Mouse (Mus musculus) heart, postnatal 0 days (tissue): Measurements from ENCODE around the gene Ctu2.

Experiments
- CTCF ChIP-seq: IDR thresholded peaks from 2 replicates; pipeline ENCODE4 v1.5.1; 2016; ENCODE audit warnings: antibody characterized with exemption, control low read depth, low read depth
- EP300 ChIP-seq: IDR thresholded peaks from 2 replicates; pipeline ENCODE4 v1.6.1; 2016; ENCODE audit warnings: antibody characterized with exemption, low read depth

DNA sequence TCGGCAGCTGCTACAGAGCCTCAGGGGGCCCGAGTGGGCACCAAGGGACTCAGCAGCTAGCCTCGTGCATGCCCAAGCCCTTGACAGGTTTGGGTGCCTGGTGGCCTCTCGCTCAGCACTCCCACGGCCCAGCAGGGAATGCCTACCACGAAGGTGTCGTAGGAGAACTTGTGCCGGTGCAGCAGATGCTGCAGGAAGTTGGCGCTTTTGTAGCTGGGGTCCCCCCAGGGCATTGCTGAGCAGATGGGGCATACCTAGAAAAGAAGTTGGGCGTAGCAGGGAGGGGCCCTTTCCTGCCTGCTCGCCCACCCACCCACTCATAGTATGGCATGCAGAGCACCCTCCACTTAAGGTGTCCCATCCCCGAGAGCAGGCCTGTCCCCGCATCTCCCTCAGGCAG, 8.1 kb upstream of the Ctu2 start:
- TF ChIP-seq CTCF = no peak
- no peak for TF ChIP-seq EP300
